In the genomic region with DNA sequence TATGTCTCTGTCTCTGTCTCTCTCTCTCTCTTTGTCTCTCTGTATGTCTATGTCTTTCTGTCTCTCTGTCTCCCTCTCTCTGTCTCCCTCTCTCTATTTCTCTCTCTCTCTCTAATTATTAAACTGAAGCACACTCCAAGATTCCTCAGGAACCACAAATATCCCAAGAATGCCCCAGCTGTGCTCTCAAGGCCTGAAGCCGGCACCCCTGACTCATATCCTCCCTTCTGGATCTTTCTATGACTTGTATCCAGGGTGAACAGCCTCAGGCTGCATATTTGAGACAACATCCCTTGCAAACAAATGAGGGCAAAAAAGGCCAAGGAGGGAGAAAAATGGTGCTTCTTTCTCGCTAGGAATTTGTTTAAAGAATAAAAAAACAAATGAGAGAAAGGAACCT, we compare ENCODE assay signal across 13 mouse cellular contexts. TPM values are rescaled to one million over a fixed set of nuclear protein-coding genes. Genes with fewer than 3 reads are reported as not detected.
DNase-seq lines count a peak whose midpoint lies in the region; ATAC-seq and TF ChIP-seq lines count a peak whose summit lies in the region.
"Had no signal": no experiment of that assay in that cellular context is flagged by ENCODE, and none has a peak within 500 bp of the region (broad histone marks: within the 10 kb centered on the region; RNA-seq: fewer than 3 reads in every experiment).

Gm10974 (plus strand) TSS at position 2 of the 400 bp plus-strand sequence.

- H3K4me2 ChIP-seq in limb, embryonic 14.5 days (replicated peaks; ENCODE audit: low read depth, low read length, severe bottlenecking), result no peak within 1 kb of the TSS
- H3K4me2 ChIP-seq in kidney, embryonic 16.5 days (replicated peaks; ENCODE audit: low read depth, low read length), result no peak within 1 kb of the TSS
- peak within 1 kb of the TSS; percentile 72 for H3K4me2 ChIP-seq in myocyte (ENCODE audit: low read depth)
- no peak within 1 kb of the TSS for H3K4me2 ChIP-seq in midbrain, embryonic 14.5 days (ENCODE audit: low read length)
- H3K4me2 ChIP-seq: forebrain, embryonic 13.5 days; hindbrain, embryonic 12.5 days had no signal

- peaks cover 34% of the 10 kb centered on the region for H3K79me2 ChIP-seq in myocyte (ENCODE audit: control insufficient read depth, insufficient read depth)

- WGBS in limb, embryonic 14.5 days, result 42% methylated on average over 2 of the region's 2 CpGs
- 70% methylated on average over 2 of the region's 2 CpGs for WGBS in limb, embryonic 10.5 days
- WGBS in kidney, embryonic 16.5 days, result 30% methylated on average over 2 of the region's 2 CpGs
- 68% methylated on average over 2 of the region's 2 CpGs for WGBS in midbrain, embryonic 14.5 days

- DNase-seq in adrenal gland, adult 2 months, result peak; percentile 59
- no peak for DNase-seq in adrenal gland, adult 18-20 months (ENCODE audit: low spot score in 2 of 2)
- DNase-seq in limb, embryonic 14.5 days (ENCODE audit: low spot score), result peak; percentile 38
- DNase-seq in limb, embryonic 10.5 days (ENCODE audit: low spot score), result no peak
- DNase-seq in left cerebral cortex, adult 8-10 months (ENCODE audit: low spot score in 2 of 2), result no peak
- no peak for DNase-seq in midbrain, embryonic 14.5 days
- DNase-seq: cerebellum, adult 11-12 months had no signal

- no peak for ATAC-seq in limb, embryonic 14.5 days (ENCODE audit: low FRiP score, low read depth)
- peak; percentile 71; the same call in 1 of the 2 replicates for ATAC-seq in kidney, embryonic 16.5 days (ENCODE audit: low FRiP score, low TSS enrichment)
- no peak for ATAC-seq in midbrain, embryonic 14.5 days (ENCODE audit: low FRiP score, low TSS enrichment)
- ATAC-seq: forebrain, embryonic 13.5 days had no signal

- H3ac ChIP-seq in myocyte (ENCODE audit: control insufficient read depth, insufficient read length), result no peak within 1 kb of the TSS

- no peak within 1 kb of the TSS for H3K4me3 ChIP-seq in limb, embryonic 14.5 days (replicated peaks; ENCODE audit: low read length)
- no peak within 1 kb of the TSS for H3K4me3 ChIP-seq in limb, embryonic 10.5 days
- no peak within 1 kb of the TSS for H3K4me3 ChIP-seq in kidney, embryonic 16.5 days (ENCODE audit: low read length)
- H3K4me3 ChIP-seq in myocyte, result no peak within 1 kb of the TSS
- H3K4me3 ChIP-seq in midbrain, embryonic 14.5 days (replicated peaks; ENCODE audit: low read depth, low read length), result no peak within 1 kb of the TSS
- H3K4me3 ChIP-seq: forebrain, embryonic 13.5 days; hindbrain, embryonic 12.5 days had no signal

- H3K9ac ChIP-seq in limb, embryonic 14.5 days (ENCODE audit: low read depth, low read length, severe bottlenecking), result no peak within 1 kb of the TSS
- H3K9ac ChIP-seq in kidney, embryonic 16.5 days (replicated peaks; ENCODE audit: low read length), result no peak within 1 kb of the TSS
- no peak within 1 kb of the TSS for H3K9ac ChIP-seq in midbrain, embryonic 14.5 days (replicated peaks; ENCODE audit: low read length)
- H3K9ac ChIP-seq: forebrain, embryonic 13.5 days; hindbrain, embryonic 12.5 days had no signal

- H3K27ac ChIP-seq in limb, embryonic 14.5 days (replicated peaks; ENCODE audit: low read depth, low read length), result no peak within 1 kb of the TSS
- no peak within 1 kb of the TSS for H3K27ac ChIP-seq in limb, embryonic 10.5 days
- no peak within 1 kb of the TSS for H3K27ac ChIP-seq in kidney, embryonic 16.5 days (ENCODE audit: low read length)
- H3K27ac ChIP-seq in midbrain, embryonic 14.5 days (replicated peaks; ENCODE audit: low read depth, low read length), result no peak within 1 kb of the TSS
- H3K27ac ChIP-seq: forebrain, embryonic 13.5 days; hindbrain, embryonic 12.5 days had no signal

- H3K4me1 ChIP-seq in limb, embryonic 14.5 days (ENCODE audit: control insufficient read depth, insufficient read depth, low read length), result peaks cover 11% of the 10 kb centered on the region
- H3K4me1 ChIP-seq in limb, embryonic 10.5 days, result no peaks in the 10 kb centered on the region
- H3K4me1 ChIP-seq in kidney, embryonic 16.5 days (ENCODE audit: insufficient read depth, low read length), result peaks cover 26% of the 10 kb centered on the region
- no peaks in the 10 kb centered on the region for H3K4me1 ChIP-seq in midbrain, embryonic 14.5 days (ENCODE audit: control insufficient read depth, insufficient read depth, low read length)
- H3K4me1 ChIP-seq: forebrain, embryonic 13.5 days; hindbrain, embryonic 12.5 days had no signal

- H3K36me3 ChIP-seq in limb, embryonic 14.5 days (ENCODE audit: control insufficient read depth, insufficient read depth, low read length), result no peaks in the 10 kb centered on the region
- no peaks in the 10 kb centered on the region for H3K36me3 ChIP-seq in limb, embryonic 10.5 days
- peaks cover 8% of the 10 kb centered on the region; the same call in 1 of the 2 replicates for H3K36me3 ChIP-seq in kidney, embryonic 16.5 days (ENCODE audit: insufficient read depth, low read length)
- H3K36me3 ChIP-seq in myocyte (ENCODE audit: control insufficient read depth, insufficient read depth), result peaks cover 5% of the 10 kb centered on the region
- no peaks in the 10 kb centered on the region for H3K36me3 ChIP-seq in midbrain, embryonic 14.5 days (ENCODE audit: control insufficient read depth, insufficient read depth, low read length)
- H3K36me3 ChIP-seq: hindbrain, embryonic 12.5 days had no signal

- H3K9me3 ChIP-seq in limb, embryonic 14.5 days (ENCODE audit: control insufficient read depth, low read length), result no peaks in the 10 kb centered on the region
- H3K9me3 ChIP-seq in limb, embryonic 10.5 days (replicated peaks), result no peaks in the 10 kb centered on the region
- peaks cover 14% of the 10 kb centered on the region for H3K9me3 ChIP-seq in kidney, embryonic 16.5 days (ENCODE audit: low read length)
- no peaks in the 10 kb centered on the region for H3K9me3 ChIP-seq in midbrain, embryonic 14.5 days (ENCODE audit: control insufficient read depth, low read length)
- H3K9me3 ChIP-seq: forebrain, embryonic 13.5 days; hindbrain, embryonic 12.5 days had no signal

- H3K27me3 ChIP-seq in limb, embryonic 14.5 days (ENCODE audit: control insufficient read depth, insufficient read depth, low read length), result no peaks in the 10 kb centered on the region
- no peaks in the 10 kb centered on the region for H3K27me3 ChIP-seq in limb, embryonic 10.5 days (ENCODE audit: low read depth, poor library complexity, severe bottlenecking)
- H3K27me3 ChIP-seq in kidney, embryonic 16.5 days (ENCODE audit: insufficient read depth, low read length), result no peaks in the 10 kb centered on the region
- H3K27me3 ChIP-seq in myocyte (ENCODE audit: control insufficient read depth, insufficient read depth, insufficient read length), result no peaks in the 10 kb centered on the region
- no peaks in the 10 kb centered on the region for H3K27me3 ChIP-seq in midbrain, embryonic 14.5 days (ENCODE audit: control insufficient read depth, insufficient read depth, low read length)
- H3K27me3 ChIP-seq: forebrain, embryonic 13.5 days; hindbrain, embryonic 12.5 days; megakaryocyte, embryonic 14.5 days had no signal

- TF ChIP-seq POLR2A in limb, embryonic 14.5 days (IDR thresholded peaks at IDR 0.05; ENCODE audit: borderline replicate concordance, extremely low read depth, insufficient read depth, insufficient read length), result no peak
- no peak for TF ChIP-seq POLR2A in myocyte (IDR thresholded peaks at IDR 0.05; ENCODE audit: insufficient read length, low read depth)

TF ChIP-seq in myocyte, 11 proteins besides CTCF, POLR2A, EP300 and RAD21:
- peak; percentile 13 for TF ChIP-seq TCF3 (IDR thresholded peaks at IDR 0.05; ENCODE audit: insufficient read length, low read depth)
- TF ChIP-seq REST (IDR thresholded peaks at IDR 0.05; ENCODE audit: insufficient read depth, insufficient read length), result no peak
- TF ChIP-seq MYOD1 (IDR thresholded peaks at IDR 0.05; ENCODE audit: control insufficient read depth in 1 of 3, insufficient read length in 2 of 3, low read depth in 2 of 3), result peak in 2 of 3 experiments; percentile 69 to 72
- peak in 2 of 3 experiments; percentile 56 for TF ChIP-seq MYOG (IDR thresholded peaks at IDR 0.05; ENCODE audit: control insufficient read depth in 1 of 3, insufficient read depth in 1 of 3, insufficient read length in 2 of 3, low read depth in 2 of 3)
- TF ChIP-seq MAX (IDR thresholded peaks at IDR 0.05; ENCODE audit: low read depth), result no peak
- TF ChIP-seq TCF12 (IDR thresholded peaks at IDR 0.05; ENCODE audit: insufficient read depth, poor library complexity, severe bottlenecking), result peak; percentile 83

RNA-seq across cellular contexts. Expression of gene Gm10974, which starts in this region (rescaled TPM):
- not detected for total RNA-seq in adrenal gland, adult 2 months (2021)
- polyA plus RNA-seq in adrenal gland, adult 2 months (2012; rRNA removed), result not detected in 2 replicates
- not detected for total RNA-seq in adrenal gland, adult 18-20 months (2021)
- not detected in 2 replicates for polyA plus RNA-seq in limb, embryonic 14.5 days (2012; rRNA removed)
- polyA plus RNA-seq in limb, embryonic 14.5 days (2014; fragmentation: Nextera tagmentation; extraction: Ambion mirVana), result not detected in 2 replicates
- not detected in 2 replicates for polyA plus RNA-seq in limb, embryonic 10.5 days (2016; fragmentation: Nextera tagmentation; extraction: Ambion mirVana)
- not detected in 2 replicates for polyA plus RNA-seq in kidney, embryonic 16.5 days (2015; fragmentation: Nextera tagmentation; extraction: Ambion mirVana)
- not detected for polyA plus RNA-seq in myocyte (2012; fragmentation: generic; extraction: Trizol)
- total RNA-seq in left cerebral cortex, adult 8-10 months (2022), result not detected
- not detected in 2 replicates for polyA plus RNA-seq in midbrain, embryonic 14.5 days (2014; fragmentation: Nextera tagmentation; extraction: Ambion mirVana)
- total RNA-seq: neutrophil, adult 5-6 weeks had no signal
- polyA plus RNA-seq: forebrain, embryonic 13.5 days; hindbrain, embryonic 12.5 days had no signal

Comparison
In these comparisons a context has a peak if more than half of its experiments do, and no peak if none do; other contexts are left out.
1. Peak in DNase-seq in adrenal gland, adult 2 months; RNA of the gene not detected or under 1 TPM.
2. Peak in DNase-seq in limb, embryonic 14.5 days; RNA of the gene not detected or under 1 TPM.
3. Peak in ATAC-seq in kidney, embryonic 16.5 days; RNA of the gene not detected or under 1 TPM.